Mouse (Mus musculus): ENCODE measurements around the gene Spag6. TPM values are rescaled to one million over a fixed set of nuclear protein-coding genes. Genes with fewer than 3 reads are reported as not detected.

Spag6 gene
- polyA plus RNA-seq, 1 experiment from 2014 or later, result 0.18 TPM

Other genes with a start within 250 kb of the Spag6 start
- gene Commd3, start 21.6 kb upstream of the Spag6 start, polyA plus RNA-seq (2014; fragmentation: Nextera tagmentation; extraction: Ambion mirVana), result 291 TPM in 2 replicates
- gene Bmi1, start 17.0 kb upstream of the Spag6 start, polyA plus RNA-seq (2014; fragmentation: Nextera tagmentation; extraction: Ambion mirVana), result 45.8 and 48.9 TPM in 2 replicates